Mouse (Mus musculus) stomach, postnatal 0 days (tissue): Measurements from ENCODE around the gene Stard3.

Experiments
- CTCF ChIP-seq: IDR thresholded peaks from 2 replicates; pipeline ENCODE4 v1.5.1; 2016; ENCODE audit warnings: antibody characterized with exemption, low read depth, mild to moderate bottlenecking, moderate library complexity
- EP300 ChIP-seq: optimal IDR thresholded peaks from 2 replicates; pipeline ENCODE3; 2016; ENCODE audit warnings: antibody characterized with exemption

DNA sequence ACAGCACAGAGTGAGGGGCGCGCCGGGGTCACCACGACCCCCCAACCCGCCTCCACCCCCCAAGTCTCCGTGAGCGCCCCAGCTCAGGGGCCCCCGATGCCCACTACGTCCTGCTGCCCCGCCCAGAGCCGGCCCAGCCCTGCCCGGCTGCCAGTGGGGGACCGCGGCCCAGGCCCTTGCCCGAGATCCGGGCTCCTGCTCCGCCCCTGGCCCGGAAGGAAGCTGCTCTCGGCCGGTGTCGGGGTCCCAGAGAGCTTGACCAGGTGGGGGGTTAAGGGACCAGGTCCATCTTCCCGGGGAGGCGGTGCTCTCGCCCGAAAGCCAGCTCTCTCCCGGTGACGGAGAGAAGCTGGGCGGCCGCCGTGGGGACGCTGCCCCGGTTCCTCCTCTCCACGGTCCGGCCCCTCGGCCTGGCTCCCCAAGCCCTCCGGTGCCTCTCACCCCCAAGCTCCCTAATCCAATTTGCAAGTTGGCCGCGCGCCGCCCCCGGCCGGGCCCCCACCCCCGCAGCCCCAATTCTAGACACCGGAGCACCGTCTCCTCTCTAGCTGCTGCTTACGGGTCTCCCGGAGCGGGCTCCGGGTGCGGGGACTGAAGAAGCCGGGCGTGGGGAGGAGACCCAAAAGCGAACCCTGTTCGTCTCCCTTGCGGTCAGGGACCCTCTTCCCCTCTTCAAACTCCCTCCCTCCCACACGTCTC is 29.6 kb upstream of the Stard3 start:
- TF ChIP-seq CTCF (no peak), EP300 (no peak)
